Mouse (Mus musculus): ENCODE measurements around the gene Nup153. TPM values are rescaled to one million over a fixed set of nuclear protein-coding genes. Genes with fewer than 3 reads are reported as not detected.
A peak's percentile ranks its signal among the peaks of the same experiment; 100 is the strongest.

Gene Nup153
- total RNA-seq, 2 experiments from 2014 or later: 46.5 to 49.7 TPM

- Histone ChIP-seq H3K4me3 (no peak overlapping the region), H3K27ac (no peak overlapping the region)
- no peak for DNase-seq
- intact Hi-C loops (cut with DNase I): no loop called here
- no peak for TF ChIP-seq CTCF (IDR thresholded peaks at IDR 0.05)
Observed at GRCm38 (mm10) chr13:46748138-46748873, 20.6 kb upstream of the Nup153 start.

- TF ChIP-seq CTCF (IDR thresholded peaks at IDR 0.05): no peak
- no peak overlapping the region for H3K4me3 ChIP-seq
- no peak for DNase-seq
- H3K27ac ChIP-seq: no peak overlapping the region; the same call in 1 of the 2 replicates
- intact Hi-C loops (cut with DNase I): no loop called here
Observed at GRCm38 (mm10) chr13:46743821-46744220, 16.1 kb upstream of the Nup153 start.

- intact Hi-C loops (cut with DNase I): no loop called here
- TF ChIP-seq CTCF (IDR thresholded peaks at IDR 0.05): no peak
- no peak overlapping the region for H3K4me3 ChIP-seq
- no peak overlapping the region for H3K27ac ChIP-seq
- no peak for DNase-seq
Observed at GRCm38 (mm10) chr13:46742367-46742766, 14.6 kb upstream of the Nup153 start.

- peak overlapping the region; percentile 91 for H3K27ac ChIP-seq
- no peak for TF ChIP-seq CTCF (IDR thresholded peaks at IDR 0.05)
- peak overlapping the region; percentile 29; the same call in 1 of the 2 replicates for H3K4me3 ChIP-seq
- intact Hi-C loops (cut with DNase I): loop anchor here (5.0 kb wide), 1 partner anchor 38 kb away; no protein-coding TSS in a partner anchor
- peak; percentile 48 for DNase-seq
Observed at GRCm38 (mm10) chr13:46739426-46739825, 11.7 kb upstream of the Nup153 start.

GRCm38 (mm10) chr13:46737482-46737881, 9.7 kb upstream of the Nup153 start:
- intact Hi-C loops (cut with DNase I): loop anchor here (5.0 kb wide), 1 partner anchor 40 kb away; no protein-coding TSS in a partner anchor
- Histone ChIP-seq H3K27ac (peak overlapping the region; percentile 91), H3K4me3 (peak overlapping the region; percentile 85)
- no peak for DNase-seq
- TF ChIP-seq CTCF (IDR thresholded peaks at IDR 0.05): no peak

GRCm38 (mm10) chr13:46736479-46736865, 8.7 kb upstream of the Nup153 start:
- TF ChIP-seq CTCF (IDR thresholded peaks at IDR 0.05): no peak
- intact Hi-C loops (cut with DNase I): loop anchor here (5.0 kb wide), 1 partner anchor 41 kb away; no protein-coding TSS in a partner anchor
- peak; percentile 52 for DNase-seq
- Histone ChIP-seq H3K4me3 (peak overlapping the region; percentile 85), H3K27ac (peak overlapping the region; percentile 91)

- intact Hi-C loops (cut with DNase I): loop anchor here (5.0 kb wide), 1 partner anchor 41 kb away; no protein-coding TSS in a partner anchor
- H3K4me3 ChIP-seq: peak overlapping the region; percentile 85
- peak overlapping the region; percentile 91 for H3K27ac ChIP-seq
- peak; percentile 27; the same call in 1 of the 2 replicates for TF ChIP-seq CTCF (IDR thresholded peaks at IDR 0.05)
- peak; percentile 68 for DNase-seq
Observed at GRCm38 (mm10) chr13:46735808-46736478, 8.2 kb upstream of the Nup153 start.

GRCm38 (mm10) chr13:46735219-46735807, 7.6 kb upstream of the Nup153 start:
- no peak for TF ChIP-seq CTCF (IDR thresholded peaks at IDR 0.05)
- no peak for DNase-seq
- peak overlapping the region; percentile 85 for H3K4me3 ChIP-seq
- intact Hi-C loops (cut with DNase I): loop anchor here (5.0 kb wide), 1 partner anchor 42 kb away; no protein-coding TSS in a partner anchor
- peak overlapping the region; percentile 91 for H3K27ac ChIP-seq

- TF ChIP-seq CTCF (IDR thresholded peaks at IDR 0.05): no peak
- intact Hi-C loops (cut with DNase I): no loop called here
- no peak overlapping the region for H3K4me3 ChIP-seq
- no peak overlapping the region for H3K27ac ChIP-seq
- no peak for DNase-seq
Observed at GRCm38 (mm10) chr13:46729998-46730397, 2.3 kb upstream of the Nup153 start.

GRCm38 (mm10) chr13:46728411-46728810, 671 bp upstream of the Nup153 start:
- H3K27ac ChIP-seq: peak overlapping the region; percentile 99
- intact Hi-C loops (cut with DNase I): no loop called here

GRCm38 (mm10) chr13:46727038-46727836, 503 bp downstream of the Nup153 start:
- intact Hi-C loops (cut with DNase I): no loop called here
- Histone ChIP-seq H3K4me3 (peak overlapping the region; percentile 92), H3K27ac (peak overlapping the region; percentile 99)
- DNase-seq: peak; percentile 83
- no peak for TF ChIP-seq CTCF (IDR thresholded peaks at IDR 0.05)

More at GRCm38 (mm10) chr13:46728411-46728810, 671 bp upstream of the Nup153 start:
- TF ChIP-seq CTCF (IDR thresholded peaks at IDR 0.05): no peak
- H3K4me3 ChIP-seq: peak overlapping the region; percentile 92
- DNase-seq: no peak

All from gastrocnemius, adult 2 months (tissue).